Mouse (Mus musculus): ENCODE data around the gene Slc25a35. TPM values are rescaled to one million over a fixed set of nuclear protein-coding genes. Genes with fewer than 3 reads are reported as not detected.
"Not testable (repeated sequence)": the region's sequence is repeated elsewhere in the genome, so short reads cannot be mapped to it uniquely, and the experiment has no call there.

Slc25a35 gene
- total and polyA plus RNA-seq, 3 experiments, result 3.3 to 4.9 TPM; not detected in 1

DNA sequence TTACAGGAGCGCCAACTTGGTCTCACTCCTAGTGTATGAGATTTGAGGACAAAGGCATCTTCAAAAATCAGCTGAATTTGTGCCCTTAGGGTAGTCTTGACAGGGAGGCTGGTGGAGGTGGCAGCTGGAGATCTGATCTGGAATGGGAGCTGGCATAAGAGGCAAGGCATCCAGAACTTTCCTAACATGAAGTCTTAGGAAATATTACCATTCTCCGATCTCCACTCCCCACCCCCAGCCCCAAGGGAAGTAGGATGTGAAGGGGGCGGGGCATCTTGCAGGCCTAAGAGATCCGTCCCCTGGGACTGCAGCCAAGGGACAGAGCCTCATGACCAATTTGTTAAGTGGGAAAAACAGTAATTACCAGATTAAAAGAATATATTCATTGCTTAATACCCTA lies 2.3 kb downstream of the Slc25a35 start:
- Histone ChIP-seq H3K9me3 (replicated peaks; ENCODE audit: insufficient read depth, low read length) (no peaks in the 10 kb centered on the region), H3K27me3 (ENCODE audit: control insufficient read depth in 1 of 2, insufficient read depth in 2 of 2, low read length in 2 of 2) (no peaks in the 10 kb centered on the region), H3K36me3 (ENCODE audit: control insufficient read depth in 1 of 2, insufficient read depth in 2 of 2, low read length in 2 of 2) (peaks cover 0 to 2% of the 10 kb centered on the region in 2 experiments; a peak in 2 of 4 replicates), H3K4me3 (ENCODE audit: control insufficient read depth in 1 of 2, insufficient read depth in 1 of 2, low read depth in 2 of 2, low read length in 2 of 2) (no peak overlapping the region), H3K27ac (ENCODE audit: control insufficient read depth, low read depth, low read length) (no peak overlapping the region), H3K4me1 (ENCODE audit: control insufficient read depth in 1 of 2, insufficient read depth in 2 of 2, low read length in 2 of 2) (peaks cover 0 to 23% of the 10 kb centered on the region in 2 experiments; a peak in 3 of 4 replicates), H3K79me2 (ENCODE audit: control insufficient read depth, insufficient read depth, low read length, poor library complexity) (no peaks in the 10 kb centered on the region; the same call in 1 of the 2 replicates), H3K9ac (ENCODE audit: control insufficient read depth, low read depth, low read length, poor library complexity, severe bottlenecking) (no peak overlapping the region)
- no peak for DNase-seq (ENCODE audit: low read depth, low spot score)
- TF ChIP-seq ZMIZ1 (IDR thresholded peaks at IDR 0.05; ENCODE audit: low read depth, low read length), result no peak
- TF ChIP-seq MAX (IDR thresholded peaks at IDR 0.05; ENCODE audit: low read length), result no peak
- no peak for TF ChIP-seq RAD21 (IDR thresholded peaks at IDR 0.05; ENCODE audit: low read depth, low read length)
- TF ChIP-seq ZNF384 (IDR thresholded peaks at IDR 0.05; ENCODE audit: low read depth, low read length), result no peak
- TF ChIP-seq MXI1 (IDR thresholded peaks at IDR 0.05; ENCODE audit: low read depth, low read length), result no peak
- no peak for TF ChIP-seq TCF12 (IDR thresholded peaks at IDR 0.05; ENCODE audit: low read depth, low read length)
- TF ChIP-seq E2F4 (IDR thresholded peaks at IDR 0.05; ENCODE audit: borderline replicate concordance, low read depth, low read length), result no peak
- no peak for TF ChIP-seq JUND (IDR thresholded peaks at IDR 0.05; ENCODE audit: low read depth, low read length)
- no peak for TF ChIP-seq GATA1 (IDR thresholded peaks at IDR 0.05; ENCODE audit: low read depth, low read length)

DNA sequence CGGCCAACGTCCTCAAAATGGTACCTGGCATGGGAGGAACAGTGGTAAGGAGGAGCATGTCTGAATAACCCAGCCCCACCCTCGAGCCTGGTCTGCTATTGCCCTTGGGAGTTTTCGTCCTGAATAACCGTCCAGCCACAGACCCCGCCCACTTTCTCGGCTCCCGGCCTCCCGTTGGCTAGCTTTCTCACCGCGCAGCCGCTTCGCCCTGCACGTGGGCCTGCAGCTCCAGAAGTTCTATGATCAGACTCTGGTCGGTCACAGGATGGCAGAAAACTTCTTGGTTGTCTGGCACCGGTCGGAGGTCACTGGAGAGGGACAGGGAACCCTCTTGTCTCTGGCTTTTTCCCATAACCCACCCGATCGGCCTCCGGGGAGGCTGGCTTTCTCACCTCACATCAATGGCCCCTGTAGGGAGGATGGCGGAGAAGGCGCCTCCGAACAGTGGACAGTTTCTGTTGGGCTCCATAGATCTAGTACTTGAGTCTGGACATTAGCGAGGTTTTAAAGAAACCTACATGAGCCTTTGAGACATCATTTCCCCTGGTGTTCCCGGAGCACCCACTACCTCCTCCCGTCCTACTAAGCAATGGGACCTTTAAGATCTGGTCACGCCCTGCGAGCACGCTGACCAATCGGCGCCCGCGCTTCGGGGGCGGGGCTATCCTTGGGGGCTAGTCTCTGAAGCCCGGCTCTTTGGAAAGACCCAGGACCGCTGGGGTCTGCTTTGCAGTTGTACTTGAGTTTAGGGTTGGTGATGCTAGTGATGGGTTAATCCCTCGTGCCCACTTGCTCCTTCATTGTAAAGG lies 5.5 kb downstream of the Slc25a35 start:
- DNase-seq (ENCODE audit: low read depth, low spot score), result peak; percentile 97
- H3K79me2 ChIP-seq (ENCODE audit: control insufficient read depth, insufficient read depth, low read length, poor library complexity); H3K9me3 ChIP-seq (replicated peaks; ENCODE audit: insufficient read depth, low read length); H3K36me3 ChIP-seq (ENCODE audit: control insufficient read depth in 1 of 2, insufficient read depth in 2 of 2, low read length in 2 of 2); H3K27me3 ChIP-seq (ENCODE audit: control insufficient read depth in 1 of 2, insufficient read depth in 2 of 2, low read length in 2 of 2): not testable (repeated sequence)
- peak overlapping the region; percentile 69 for H3K27ac ChIP-seq (ENCODE audit: control insufficient read depth, low read depth, low read length)
- TF ChIP-seq MYB (IDR thresholded peaks at IDR 0.05; ENCODE audit: low read depth, low read length) (0 out of 2 replicates have a peak, but pooled peaks have one; percentile 21), USF1 (IDR thresholded peaks at IDR 0.05; ENCODE audit: low read depth, low read length) (peak; percentile 70), MAX (IDR thresholded peaks at IDR 0.05; ENCODE audit: low read length) (peak; percentile 88), SIN3A (IDR thresholded peaks at IDR 0.05; ENCODE audit: low read length) (peak; percentile 87), NRF1 (IDR thresholded peaks at IDR 0.05; ENCODE audit: insufficient read depth, low read depth, low read length, poor library complexity, severe bottlenecking) (peak; percentile 60), HCFC1 (IDR thresholded peaks at IDR 0.05; ENCODE audit: low read depth, low read length) (peak; percentile 42; the same call in 1 of the 2 replicates), NELFE (IDR thresholded peaks at IDR 0.05; ENCODE audit: low read depth, low read length) (peak; percentile 67), POLR2AphosphoS2 (IDR thresholded peaks at IDR 0.05; ENCODE audit: low read length) (peak; percentile 63), TBP (IDR thresholded peaks at IDR 0.05; ENCODE audit: low read depth, low read length) (peak; percentile 62), MYC (IDR thresholded peaks at IDR 0.05; ENCODE audit: low read depth, low read length) (peak; percentile 83), MXI1 (IDR thresholded peaks at IDR 0.05; ENCODE audit: low read depth, low read length) (peak; percentile 98), POLR2A (IDR thresholded peaks at IDR 0.05; ENCODE audit: control insufficient read depth in 1 of 2, insufficient read depth in 1 of 2, low read depth in 1 of 2, low read length in 2 of 2, poor library complexity in 1 of 2) (peak in 1 of 2 experiments; percentile 89; a peak in 3 of 4 replicates)
- peak overlapping the region; percentile 75 to 76 for H3K4me3 ChIP-seq (ENCODE audit: control insufficient read depth in 1 of 2, insufficient read depth in 1 of 2, low read depth in 2 of 2, low read length in 2 of 2)
- peak overlapping the region; percentile 59 for H3K9ac ChIP-seq (ENCODE audit: control insufficient read depth, low read depth, low read length, poor library complexity, severe bottlenecking)
- H3K4me1 ChIP-seq (ENCODE audit: control insufficient read depth in 1 of 2, insufficient read depth in 2 of 2, low read length in 2 of 2), result peaks cover 0 to 15% of the 10 kb centered on the region in 2 experiments; a peak in 3 of 4 replicates
